Mouse (Mus musculus): Measurements from ENCODE around the gene Col15a1.

DNA sequence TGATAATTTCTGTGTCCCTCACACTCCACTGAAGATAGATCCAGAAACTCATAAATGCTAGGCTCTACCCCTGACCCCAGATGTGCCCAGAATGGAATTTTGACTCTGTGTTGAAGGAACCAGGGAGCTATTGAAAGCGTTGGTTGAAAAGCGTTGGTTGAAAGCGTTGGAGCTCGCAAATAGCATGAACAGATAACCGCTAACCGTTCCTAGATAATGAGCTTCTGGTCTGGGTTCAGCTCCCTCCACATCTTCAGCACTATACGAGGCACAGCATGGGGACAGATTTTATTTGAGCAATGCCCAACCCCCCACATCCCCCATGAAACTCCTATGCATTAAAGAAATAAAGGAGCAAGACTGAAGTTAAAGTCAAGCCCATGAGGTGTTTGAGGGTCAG is 28.1 kb downstream of the Col15a1 start:
- TF ChIP-seq CTCF (conservative IDR thresholded peaks at IDR 0.05; ENCODE audit: insufficient read depth, insufficient read length, low read depth, low read length): no peak
- no peak for TF ChIP-seq POLR2A (IDR thresholded peaks at IDR 0.05; ENCODE audit: low read depth, low read length)

All from kidney, adult 2 months (tissue).